Mouse (Mus musculus) c-Kit-negative CD71-positive TER-119-positive erythroid progenitor cells, embryonic 14.5 days (primary cell): ENCODE measurements around the gene Krt33b.

Source experiments
- DNase-seq: peaks from one replicate; pipeline ENCODE4 v3.0.0-alpha.2; 2013; ENCODE audit warnings: low read depth, low spot score

The Krt33b gene

DNA sequence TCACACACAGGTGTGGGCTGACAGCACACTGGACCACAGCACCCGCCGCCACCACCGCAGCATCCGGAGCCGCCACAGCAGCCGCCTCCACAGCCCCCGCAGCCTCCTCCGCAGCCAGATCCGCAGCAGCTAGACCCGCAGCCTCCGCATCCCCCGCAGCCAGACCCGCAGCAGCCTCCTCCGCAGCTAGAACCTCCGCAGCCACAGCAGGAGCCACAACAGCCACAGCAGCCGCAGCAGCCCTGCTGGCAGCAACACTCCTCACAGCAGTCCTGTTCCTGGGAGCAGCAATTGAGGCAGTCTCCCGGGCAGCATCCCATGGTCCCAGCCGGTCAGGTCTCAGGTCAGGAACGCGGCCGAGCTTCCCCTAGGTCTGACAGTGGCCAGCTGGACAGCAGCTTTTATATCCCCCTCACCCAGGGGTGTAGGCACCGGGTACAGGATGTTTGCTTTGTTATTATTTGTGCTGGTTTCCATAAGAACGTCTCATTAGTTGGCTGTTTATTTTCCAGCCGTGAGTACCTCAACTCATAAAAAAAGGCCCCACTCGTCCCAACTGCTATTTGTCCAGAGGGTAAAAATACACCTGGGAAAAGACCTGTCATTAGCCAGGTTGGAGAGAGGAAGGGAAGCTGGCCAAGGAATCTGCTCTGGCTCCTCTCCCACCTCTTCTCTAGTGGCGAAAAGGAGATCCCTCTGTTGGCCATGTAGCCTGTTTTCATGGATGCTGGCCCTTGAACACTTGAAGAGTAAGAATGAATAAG is 35.9 kb downstream of the Krt33b start, which contains the start of gene Krtap17-1:
Krtap17-1 (minus strand) TSS at position 375 of the 764 bp plus-strand sequence.
- no peak for DNase-seq

DNA sequence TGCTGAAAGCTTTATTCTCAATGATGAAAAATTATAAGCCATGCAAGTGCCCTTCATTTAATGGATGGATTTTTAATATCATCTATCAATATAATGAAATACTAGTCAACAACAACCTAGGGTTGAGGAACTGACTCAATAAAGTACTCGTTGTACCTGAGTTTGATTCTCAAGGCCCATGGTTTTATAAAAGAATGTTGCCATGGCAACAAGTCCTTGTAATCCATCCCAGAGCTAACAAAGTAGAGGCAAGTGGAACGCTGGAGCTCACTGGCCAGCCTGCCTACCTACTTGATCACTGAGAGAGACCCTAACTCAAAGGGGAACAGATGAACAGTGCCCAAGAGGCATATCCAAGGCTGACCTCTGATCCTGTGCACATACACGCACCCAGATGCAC is 39.1 kb downstream of the Krt33b start:
- no peak for DNase-seq

DNA sequence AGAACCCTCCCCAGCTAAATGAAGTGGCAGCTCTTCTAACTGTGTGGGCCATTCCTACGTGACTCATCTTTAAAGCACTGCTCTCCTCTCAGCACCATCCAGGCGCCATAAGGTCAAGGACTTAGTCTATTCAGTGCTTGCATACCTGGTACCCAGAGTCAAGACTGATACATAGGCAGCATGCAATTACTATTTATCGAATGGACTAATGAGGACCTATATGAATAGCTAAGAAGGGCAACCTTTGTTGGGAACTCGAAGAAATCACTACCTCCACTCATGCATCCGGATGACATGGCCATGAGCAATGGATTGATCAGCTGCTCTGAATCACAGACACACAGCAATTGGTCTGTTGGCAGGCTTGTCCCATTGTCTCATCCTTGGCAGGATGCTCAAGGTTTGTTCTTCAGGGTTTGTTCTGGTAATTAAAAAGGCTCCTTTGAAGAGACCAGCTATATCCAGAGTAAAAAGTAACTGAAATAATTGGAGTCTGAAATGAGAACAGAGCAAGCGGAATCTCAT is 39.7 kb downstream of the Krt33b start:
- DNase-seq: no peak

DNA sequence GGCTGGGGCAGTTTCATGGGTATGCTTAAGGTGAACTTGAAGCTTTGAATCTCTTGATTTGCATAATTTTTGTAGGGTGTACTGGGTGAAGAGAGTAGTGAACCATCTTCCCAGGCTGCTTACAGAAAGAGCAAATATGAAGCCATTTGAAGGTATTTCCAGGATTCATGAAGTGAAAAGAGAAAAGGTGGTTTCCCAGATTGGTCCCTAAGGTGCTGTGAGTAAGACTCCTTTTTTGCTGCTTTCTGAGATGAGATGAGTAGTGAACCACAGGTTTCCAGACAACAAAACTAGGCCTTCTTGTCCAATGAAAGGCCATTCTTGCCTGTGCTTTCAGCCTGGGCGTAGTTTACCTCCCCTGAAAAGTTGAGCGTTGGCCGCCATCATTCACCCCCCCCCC is 41.1 kb downstream of the Krt33b start:
- DNase-seq: no peak

DNA sequence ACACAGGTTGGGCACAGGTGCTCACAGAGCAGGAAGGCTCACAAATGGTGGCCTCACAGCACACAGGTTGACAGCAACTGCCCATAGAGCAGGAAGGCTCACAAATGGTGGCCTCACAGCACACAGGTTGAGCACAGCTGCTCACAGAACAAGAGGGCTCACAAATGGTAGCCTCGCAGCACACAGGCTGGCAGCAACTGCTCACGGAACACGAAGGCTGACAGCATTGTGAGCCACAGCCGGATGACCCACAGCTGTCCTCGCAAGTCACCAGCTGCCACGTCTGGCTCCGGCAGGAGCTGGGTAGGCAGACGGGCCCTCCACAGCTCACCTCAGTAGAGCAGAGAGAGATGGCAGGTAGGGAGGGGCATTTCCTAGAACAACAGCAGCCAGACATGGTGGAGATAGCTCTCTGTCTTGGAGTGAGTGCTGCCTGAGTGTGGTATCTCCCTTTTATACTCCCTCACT is 43.5 kb downstream of the Krt33b start, which contains the start of gene Krtap16-1:
Krtap16-1 (minus strand) TSS at position 418 of the 468 bp plus-strand sequence.
- no peak for DNase-seq

DNA sequence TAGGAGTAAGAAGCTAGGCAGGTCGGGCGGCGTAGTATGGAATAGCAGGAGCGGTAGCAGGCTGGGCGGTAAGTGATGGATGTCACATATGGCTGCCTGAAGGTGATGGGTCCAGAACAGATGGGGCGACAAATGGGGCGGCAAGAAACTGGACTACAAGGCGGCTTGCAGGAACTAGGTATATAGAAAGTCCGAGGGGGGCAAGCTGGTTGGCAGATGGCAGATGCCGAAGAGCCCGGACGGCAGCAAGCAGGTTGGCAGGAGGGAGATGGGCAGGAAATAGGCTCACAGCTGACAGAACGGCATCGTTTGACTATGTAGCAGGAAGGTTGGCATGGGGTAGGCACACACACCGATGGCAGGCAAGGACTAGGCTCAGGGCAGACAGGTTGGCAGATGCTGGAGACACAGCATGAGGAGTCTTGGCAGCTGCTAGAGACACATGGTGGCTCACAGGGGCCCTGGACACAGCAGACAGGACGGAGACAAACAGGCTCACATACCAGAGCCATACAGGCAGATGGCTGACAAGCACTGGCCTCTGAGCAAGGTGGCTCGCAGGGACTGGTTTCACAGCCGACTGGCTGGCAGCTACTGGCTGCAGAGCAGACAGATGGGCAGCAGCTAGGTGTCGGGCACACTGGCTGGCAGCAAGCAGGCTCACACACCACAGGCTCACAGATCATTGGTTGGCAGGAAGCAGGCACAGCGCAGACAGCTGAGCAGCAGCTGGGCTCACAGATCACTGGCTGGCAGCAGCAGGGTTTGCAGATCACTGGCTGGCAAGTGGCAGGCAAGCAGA is 44.2 kb downstream of the Krt33b start:
- DNase-seq: no peak

DNA sequence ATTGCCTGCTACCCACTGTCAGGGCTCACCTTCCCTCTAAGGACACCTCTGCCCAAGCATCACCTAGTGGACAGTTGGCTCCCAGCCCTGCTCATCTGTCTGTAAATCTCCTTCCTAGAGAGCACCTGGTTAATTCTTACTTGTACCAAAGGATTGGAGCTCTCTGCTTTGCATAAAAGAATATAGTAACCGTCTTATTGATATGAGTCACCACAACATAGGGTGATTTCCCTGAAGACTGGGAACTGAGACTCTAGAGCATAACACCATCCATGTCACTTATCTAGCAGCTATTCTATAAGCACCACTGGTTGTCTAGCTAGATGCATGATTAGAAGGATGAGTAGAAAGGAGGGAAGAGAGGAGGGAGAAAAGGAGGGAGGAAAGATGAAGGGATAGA is 46.2 kb downstream of the Krt33b start:
- no peak for DNase-seq

DNA sequence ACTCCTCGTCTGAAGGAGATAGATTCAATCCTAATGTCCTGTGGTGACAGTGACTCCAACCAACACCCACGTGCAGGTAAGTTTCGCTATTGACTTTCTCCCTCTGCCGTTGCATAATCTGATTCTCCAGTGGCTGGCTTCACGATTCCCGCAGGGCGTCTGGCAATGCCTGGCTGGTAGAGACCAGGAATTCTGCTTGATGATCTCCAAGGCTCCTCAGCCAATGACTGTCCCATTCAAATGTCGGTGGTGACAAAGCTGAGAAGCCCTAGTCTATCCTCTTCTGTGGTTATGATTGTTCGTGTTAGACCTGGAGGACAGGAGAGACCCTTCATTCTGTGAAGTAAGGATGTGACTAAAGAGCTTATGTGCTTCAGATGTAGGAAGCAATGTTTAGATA is 46.9 kb downstream of the Krt33b start:
- DNase-seq: no peak

DNA sequence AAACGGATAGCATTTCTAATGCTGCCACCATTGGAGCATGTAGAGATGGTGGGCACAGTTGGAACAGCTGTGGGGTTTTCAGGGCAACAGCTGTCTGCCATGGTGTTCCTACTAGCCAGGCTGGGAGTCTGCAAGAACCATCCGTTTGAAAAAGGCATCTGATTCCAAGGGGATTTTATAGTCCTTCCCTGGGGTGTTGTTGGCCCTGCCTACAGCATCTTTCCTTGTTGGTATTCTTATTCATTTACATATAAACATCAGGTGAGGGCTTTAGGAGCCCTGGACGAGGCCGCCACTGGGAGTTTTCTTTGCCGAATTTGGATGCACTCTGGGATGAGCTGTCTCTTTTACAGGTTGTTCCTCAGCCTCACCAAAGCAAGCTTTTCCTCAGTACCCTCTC is 50.7 kb downstream of the Krt33b start, which contains the start of gene Krtap29-1:
Krtap29-1 (minus strand) TSS at position 101 of the 400 bp plus-strand sequence.
- no peak for DNase-seq
